Mouse (Mus musculus): ENCODE data around the gene Braf. TPM values are rescaled to one million over a fixed set of nuclear protein-coding genes. Genes with fewer than 3 reads are reported as not detected.

Braf gene
- polyA plus RNA-seq, 1 experiment from 2014 or later = 12.2 TPM

- 81% methylated on average over 5 of the region's 5 CpGs for WGBS
- Histone ChIP-seq H3K4me2 (no peak overlapping the region), H3K9me3 (ENCODE audit: control insufficient read depth, low read length) (no peaks in the 10 kb centered on the region), H3K36me3 (ENCODE audit: control insufficient read depth, insufficient read depth, low read length) (peaks cover 8% of the 10 kb centered on the region), H3K9ac (ENCODE audit: low read depth, low read length) (no peak overlapping the region), H3K27me3 (replicated peaks; ENCODE audit: control insufficient read depth, insufficient read depth, low read length) (no peaks in the 10 kb centered on the region), H3K4me3 (ENCODE audit: low read depth, low read length) (no peak overlapping the region), H3K27ac (ENCODE audit: low read depth, low read length) (no peak overlapping the region), H3K4me1 (replicated peaks; ENCODE audit: control insufficient read depth, insufficient read depth, low read length) (no peaks in the 10 kb centered on the region)
- no peak for DNase-seq (ENCODE audit: low spot score)
- no peak for ATAC-seq (replicated peaks; ENCODE audit: low FRiP score)
Observed at GRCm38 (mm10) chr6:39681795-39682194, 43.5 kb downstream of the Braf start.

GRCm38 (mm10) chr6:39680524-39680923 lies 44.7 kb downstream of the Braf start:
- ATAC-seq (replicated peaks; ENCODE audit: low FRiP score) = no peak
- Histone ChIP-seq H3K9me3 (ENCODE audit: control insufficient read depth, low read length) (no peaks in the 10 kb centered on the region), H3K4me1 (replicated peaks; ENCODE audit: control insufficient read depth, insufficient read depth, low read length) (no peaks in the 10 kb centered on the region), H3K4me2 (no peak overlapping the region), H3K27me3 (replicated peaks; ENCODE audit: control insufficient read depth, insufficient read depth, low read length) (no peaks in the 10 kb centered on the region), H3K27ac (ENCODE audit: low read depth, low read length) (no peak overlapping the region), H3K4me3 (ENCODE audit: low read depth, low read length) (no peak overlapping the region), H3K36me3 (ENCODE audit: control insufficient read depth, insufficient read depth, low read length) (peaks cover 12% of the 10 kb centered on the region), H3K9ac (ENCODE audit: low read depth, low read length) (no peak overlapping the region)
- WGBS = 58% methylated on average over 4 of the region's 4 CpGs
- DNase-seq (ENCODE audit: low spot score) = no peak

GRCm38 (mm10) chr6:39678241-39678640 lies 47.0 kb downstream of the Braf start:
- WGBS = 93% methylated on average over 1 of the region's 1 CpGs
- no peak for ATAC-seq (replicated peaks; ENCODE audit: low FRiP score)
- Histone ChIP-seq H3K27me3 (replicated peaks; ENCODE audit: control insufficient read depth, insufficient read depth, low read length) (no peaks in the 10 kb centered on the region), H3K4me2 (no peak overlapping the region), H3K27ac (ENCODE audit: low read depth, low read length) (no peak overlapping the region), H3K4me3 (ENCODE audit: low read depth, low read length) (no peak overlapping the region), H3K4me1 (replicated peaks; ENCODE audit: control insufficient read depth, insufficient read depth, low read length) (no peaks in the 10 kb centered on the region), H3K9me3 (ENCODE audit: control insufficient read depth, low read length) (no peaks in the 10 kb centered on the region), H3K9ac (ENCODE audit: low read depth, low read length) (no peak overlapping the region), H3K36me3 (ENCODE audit: control insufficient read depth, insufficient read depth, low read length) (peaks cover 12% of the 10 kb centered on the region)
- DNase-seq (ENCODE audit: low spot score) = no peak

GRCm38 (mm10) chr6:39675081-39675480 lies 50.2 kb downstream of the Braf start:
- DNase-seq (ENCODE audit: low spot score) = no peak
- no peak for ATAC-seq (replicated peaks; ENCODE audit: low FRiP score)
- H3K27ac ChIP-seq (ENCODE audit: low read depth, low read length) = no peak overlapping the region
- no peaks in the 10 kb centered on the region for H3K4me1 ChIP-seq (replicated peaks; ENCODE audit: control insufficient read depth, insufficient read depth, low read length)
- no peak overlapping the region for H3K4me3 ChIP-seq (ENCODE audit: low read depth, low read length)
- no peak overlapping the region for H3K4me2 ChIP-seq
- no peak overlapping the region for H3K9ac ChIP-seq (ENCODE audit: low read depth, low read length)
- H3K9me3 ChIP-seq (ENCODE audit: control insufficient read depth, low read length) = no peaks in the 10 kb centered on the region
- H3K36me3 ChIP-seq (ENCODE audit: control insufficient read depth, insufficient read depth, low read length) = peaks cover 12% of the 10 kb centered on the region
- H3K27me3 ChIP-seq (replicated peaks; ENCODE audit: control insufficient read depth, insufficient read depth, low read length) = no peaks in the 10 kb centered on the region
- WGBS = 89% methylated on average over 7 of the region's 7 CpGs

GRCm38 (mm10) chr6:39611296-39611695 lies 114.0 kb downstream of the Braf start:
- Histone ChIP-seq H3K27ac (ENCODE audit: low read depth, low read length) (no peak overlapping the region), H3K36me3 (ENCODE audit: control insufficient read depth, insufficient read depth, low read length) (peaks cover 4% of the 10 kb centered on the region; the same call in 1 of the 2 replicates), H3K9me3 (ENCODE audit: control insufficient read depth, low read length) (no peaks in the 10 kb centered on the region), H3K4me1 (replicated peaks; ENCODE audit: control insufficient read depth, insufficient read depth, low read length) (no peaks in the 10 kb centered on the region), H3K9ac (ENCODE audit: low read depth, low read length) (no peak overlapping the region), H3K4me3 (ENCODE audit: low read depth, low read length) (no peak overlapping the region), H3K4me2 (no peak overlapping the region), H3K27me3 (replicated peaks; ENCODE audit: control insufficient read depth, insufficient read depth, low read length) (no peaks in the 10 kb centered on the region)
- ATAC-seq (replicated peaks; ENCODE audit: low FRiP score) (no peak), DNase-seq (ENCODE audit: low spot score) (no peak)
- WGBS = 91% methylated on average over 2 of the region's 2 CpGs

GRCm38 (mm10) chr6:39610207-39610606 lies 115.1 kb downstream of the Braf start:
- 77% methylated on average over 2 of the region's 2 CpGs for WGBS
- Histone ChIP-seq H3K4me3 (ENCODE audit: low read depth, low read length) (no peak overlapping the region), H3K4me1 (replicated peaks; ENCODE audit: control insufficient read depth, insufficient read depth, low read length) (no peaks in the 10 kb centered on the region), H3K27ac (ENCODE audit: low read depth, low read length) (no peak overlapping the region), H3K4me2 (no peak overlapping the region), H3K36me3 (ENCODE audit: control insufficient read depth, insufficient read depth, low read length) (peaks cover 1% of the 10 kb centered on the region; the same call in 1 of the 2 replicates), H3K9me3 (ENCODE audit: control insufficient read depth, low read length) (no peaks in the 10 kb centered on the region), H3K27me3 (replicated peaks; ENCODE audit: control insufficient read depth, insufficient read depth, low read length) (no peaks in the 10 kb centered on the region), H3K9ac (ENCODE audit: low read depth, low read length) (no peak overlapping the region)
- DNase-seq (ENCODE audit: low spot score) (no peak), ATAC-seq (replicated peaks; ENCODE audit: low FRiP score) (no peak)

GRCm38 (mm10) chr6:39607365-39607764 lies 117.9 kb downstream of the Braf start:
- no peak overlapping the region for H3K4me2 ChIP-seq
- 78% methylated on average over 5 of the region's 5 CpGs for WGBS
- H3K4me3 ChIP-seq (ENCODE audit: low read depth, low read length) = no peak overlapping the region
- ATAC-seq (replicated peaks; ENCODE audit: low FRiP score) = no peak
- no peaks in the 10 kb centered on the region for H3K27me3 ChIP-seq (replicated peaks; ENCODE audit: control insufficient read depth, insufficient read depth, low read length)
- H3K4me1 ChIP-seq (replicated peaks; ENCODE audit: control insufficient read depth, insufficient read depth, low read length) = no peaks in the 10 kb centered on the region
- H3K27ac ChIP-seq (ENCODE audit: low read depth, low read length) = no peak overlapping the region
- H3K36me3 ChIP-seq (ENCODE audit: control insufficient read depth, insufficient read depth, low read length) = no peaks in the 10 kb centered on the region
- H3K9ac ChIP-seq (ENCODE audit: low read depth, low read length) = no peak overlapping the region
- DNase-seq (ENCODE audit: low spot score) = no peak
- H3K9me3 ChIP-seq (ENCODE audit: control insufficient read depth, low read length) = no peaks in the 10 kb centered on the region

GRCm38 (mm10) chr6:39606862-39607261 lies 118.4 kb downstream of the Braf start:
- Histone ChIP-seq H3K4me2 (no peak overlapping the region), H3K9ac (ENCODE audit: low read depth, low read length) (no peak overlapping the region), H3K27me3 (replicated peaks; ENCODE audit: control insufficient read depth, insufficient read depth, low read length) (no peaks in the 10 kb centered on the region), H3K36me3 (ENCODE audit: control insufficient read depth, insufficient read depth, low read length) (no peaks in the 10 kb centered on the region), H3K9me3 (ENCODE audit: control insufficient read depth, low read length) (no peaks in the 10 kb centered on the region), H3K4me3 (ENCODE audit: low read depth, low read length) (no peak overlapping the region), H3K27ac (ENCODE audit: low read depth, low read length) (no peak overlapping the region), H3K4me1 (replicated peaks; ENCODE audit: control insufficient read depth, insufficient read depth, low read length) (no peaks in the 10 kb centered on the region)
- DNase-seq (ENCODE audit: low spot score) (no peak), ATAC-seq (replicated peaks; ENCODE audit: low FRiP score) (no peak)
- WGBS = 56% methylated on average over 3 of the region's 3 CpGs

GRCm38 (mm10) chr6:39606056-39606455 lies 119.2 kb downstream of the Braf start:
- H3K36me3 ChIP-seq (ENCODE audit: control insufficient read depth, insufficient read depth, low read length) = no peaks in the 10 kb centered on the region
- H3K4me1 ChIP-seq (replicated peaks; ENCODE audit: control insufficient read depth, insufficient read depth, low read length) = no peaks in the 10 kb centered on the region
- no peaks in the 10 kb centered on the region for H3K9me3 ChIP-seq (ENCODE audit: control insufficient read depth, low read length)
- H3K4me3 ChIP-seq (ENCODE audit: low read depth, low read length) = no peak overlapping the region
- no peak overlapping the region for H3K4me2 ChIP-seq
- WGBS = 77% methylated on average over 6 of the region's 6 CpGs
- ATAC-seq (replicated peaks; ENCODE audit: low FRiP score) (no peak), DNase-seq (ENCODE audit: low spot score) (no peak)
- H3K9ac ChIP-seq (ENCODE audit: low read depth, low read length) = no peak overlapping the region
- no peak overlapping the region for H3K27ac ChIP-seq (ENCODE audit: low read depth, low read length)
- H3K27me3 ChIP-seq (replicated peaks; ENCODE audit: control insufficient read depth, insufficient read depth, low read length) = no peaks in the 10 kb centered on the region

Measured in liver, embryonic 11.5 days (tissue).